Mouse (Mus musculus) ES-E14 (cell line): ENCODE results near the gene Ric3.

Source experiments
- CHD2 ChIP-seq: IDR thresholded peaks from 2 replicates; pipeline ENCODE4 v1.6.1; 2014; ENCODE audit warnings: mild to moderate bottlenecking, low read depth, low read length, inconsistent platforms
- HCFC1 ChIP-seq: IDR thresholded peaks from 2 replicates; pipeline ENCODE4 v1.6.1; 2012; ENCODE audit warnings: low read length, inconsistent platforms, borderline replicate concordance; ENCODE audit not compliant: insufficient read depth
- MAFK ChIP-seq: IDR thresholded peaks from 2 replicates; pipeline ENCODE4 v1.6.1; 2014; ENCODE audit warnings: mild to moderate bottlenecking, low read depth, low read length, inconsistent platforms; ENCODE audit not compliant: insufficient read depth
- ZNF384 ChIP-seq: IDR thresholded peaks from 2 replicates; pipeline ENCODE4 v1.6.1; 2012; ENCODE audit warnings: low read depth, low read length, inconsistent platforms

DNA sequence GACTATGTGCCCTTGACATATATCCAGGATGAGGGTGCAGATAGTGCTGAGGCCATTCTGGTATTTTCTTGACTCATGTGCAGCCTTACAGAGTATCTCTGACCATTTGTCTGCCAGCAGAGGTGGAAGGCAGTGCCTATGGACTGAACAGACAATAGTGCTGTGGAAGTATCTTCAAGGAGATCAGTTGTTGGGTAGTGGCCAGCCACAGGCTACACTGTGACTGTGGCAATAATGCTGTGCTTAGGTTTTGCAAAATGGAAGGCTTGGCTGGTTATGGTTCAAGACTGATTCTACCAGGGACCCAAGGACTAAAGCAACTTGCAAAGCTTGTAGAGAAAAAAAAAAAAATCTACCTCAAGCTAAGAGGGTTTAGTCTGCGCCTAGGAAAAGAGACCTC lies 70.6 kb downstream of the Ric3 start:
- TF ChIP-seq CHD2 = no peak
- TF ChIP-seq MAFK = no peak
- no peak for TF ChIP-seq HCFC1
- TF ChIP-seq ZNF384 = no peak
